Mouse (Mus musculus) liver, embryonic 18 days (tissue): ENCODE measurements around the gene Zbtb33. TPM values are rescaled to one million over a fixed set of nuclear protein-coding genes. Genes with fewer than 3 reads are reported as not detected.

ENCODE experiments used
- polyA plus RNA-seq: library from polyadenylated mRNA; depleted of rRNA; stranded (reverse); fragments of >200 nt; gene quantifications from 2 replicates; pipeline ENCODE4 v1.2.3, GENCODE M21; 2012; rRNA removed

The Zbtb33 gene
- polyA plus RNA-seq, result 2.4 and 2.6 TPM in 2 replicates

DNA sequence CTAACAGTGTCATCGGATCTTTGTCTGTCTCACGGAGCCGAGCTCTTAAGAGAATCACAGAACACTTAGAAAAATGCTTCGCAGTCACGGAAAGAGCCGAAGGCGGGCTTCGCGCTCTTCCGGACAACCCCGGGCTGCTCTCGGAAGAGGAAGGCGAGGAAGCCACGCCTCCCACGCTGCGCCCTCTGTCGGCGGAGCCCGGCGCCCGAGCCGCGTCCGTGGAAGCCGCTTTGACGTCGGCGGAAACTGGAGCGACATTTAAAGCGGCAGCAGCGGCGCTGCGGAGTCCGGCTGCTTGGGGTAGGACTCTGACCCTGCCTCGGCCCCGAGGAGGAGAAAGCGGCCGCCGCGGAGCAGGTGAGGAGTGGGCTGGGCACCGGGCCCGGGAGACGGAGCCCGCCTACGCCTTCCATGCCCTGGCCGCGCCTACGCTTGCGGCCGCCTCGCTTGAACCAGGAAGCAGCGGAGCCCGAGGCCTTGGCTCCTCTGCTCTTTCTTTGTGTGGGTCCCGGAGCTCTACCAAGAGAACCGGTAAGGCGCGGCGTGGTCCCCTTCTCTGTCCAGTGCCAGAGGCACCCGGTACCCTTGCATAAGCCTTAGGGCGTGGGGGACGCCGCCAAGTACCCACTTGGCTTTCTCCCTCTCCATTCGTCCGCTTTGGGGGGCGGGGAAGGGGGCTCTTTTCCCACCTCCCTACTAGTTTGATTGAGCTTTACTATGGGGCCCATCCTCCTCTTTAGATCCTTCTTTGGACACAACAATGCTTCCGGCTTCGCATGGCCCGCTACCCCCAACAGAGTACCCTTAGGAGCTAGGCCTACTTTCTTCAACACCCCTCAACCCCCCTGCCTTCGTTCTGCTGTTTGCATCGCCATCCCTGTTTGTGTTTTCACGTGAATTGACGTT, at the start of gene Zbtb33:
Gene Zbtb33 (plus strand): TSS at position 242 of the 906 bp plus-strand sequence.

Other genes starting within 250 kb of the Zbtb33 start
- not detected in 2 replicates for gene Btg1-ps1, start 171.0 kb upstream of the Zbtb33 start, polyA plus RNA-seq
- not detected in 2 replicates for gene Btg1-ps2, start 146.7 kb upstream of the Zbtb33 start, polyA plus RNA-seq
- not detected in 2 replicates for gene Rhox10, start 123.3 kb upstream of the Zbtb33 start, polyA plus RNA-seq
- gene Rhox11, start 104.7 kb upstream of the Zbtb33 start, polyA plus RNA-seq, result not detected in 2 replicates
- not detected in 2 replicates for gene Rhox12, start 78.9 kb upstream of the Zbtb33 start, polyA plus RNA-seq
- not detected in 2 replicates for gene Rhox13, start 68.6 kb upstream of the Zbtb33 start, polyA plus RNA-seq
- 1.1 TPM in 2 replicates for gene Tmem255a, start 62.6 kb downstream of the Zbtb33 start, polyA plus RNA-seq
- 0.04 TPM in 1 of 2 replicates, not detected in the other for gene Atp1b4, start 126.4 kb downstream of the Zbtb33 start, polyA plus RNA-seq